In the genomic region with DNA sequence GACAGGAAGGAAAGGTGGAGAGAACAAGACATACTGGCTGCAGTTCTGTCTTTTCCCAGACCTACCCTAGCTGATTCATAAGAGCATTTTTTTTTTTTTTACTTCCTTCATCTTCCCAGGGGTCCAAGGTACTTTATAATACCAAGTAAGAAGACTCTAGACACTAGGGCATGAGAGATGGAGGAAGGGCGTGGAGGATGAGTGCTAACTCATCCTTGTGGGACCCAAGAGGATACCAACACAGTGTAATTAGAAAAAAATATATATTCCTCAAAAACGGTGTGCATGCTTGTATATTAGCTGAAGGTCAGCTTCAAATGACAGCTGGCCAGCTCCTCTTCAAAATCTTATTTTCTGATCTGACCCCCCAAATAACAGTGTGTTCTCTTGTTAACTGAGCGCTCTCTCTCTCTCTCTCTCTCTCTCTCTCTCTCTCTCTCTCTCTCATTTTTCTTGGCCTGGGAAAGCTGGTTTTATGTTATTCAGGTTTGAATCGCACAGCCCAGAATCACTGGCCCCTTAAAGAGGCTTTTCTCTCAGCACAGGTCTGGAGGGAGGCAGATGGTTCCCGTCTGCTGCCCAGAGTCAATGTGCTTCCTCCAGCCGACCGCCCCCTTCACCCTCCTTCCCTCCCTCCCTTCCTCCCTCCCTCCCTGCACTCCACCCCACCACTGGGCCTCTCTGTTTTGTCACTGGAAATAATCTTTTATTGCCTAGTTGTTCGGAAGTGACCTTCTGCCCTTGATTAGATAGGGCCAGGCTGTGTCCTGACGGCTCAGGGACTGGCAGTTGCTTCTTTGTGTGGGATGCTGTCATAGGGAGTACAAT, we compare ENCODE assay signal across 8 mouse cellular contexts. TPM values are rescaled to one million over a fixed set of nuclear protein-coding genes. Genes with fewer than 3 reads are reported as not detected.
DNase-seq lines count a peak whose midpoint lies in the region; ATAC-seq and TF ChIP-seq lines count a peak whose summit lies in the region.

No protein-coding gene starts in this region.

- ATAC-seq in lung, postnatal 0 days: peak; percentile 87
- no peak for ATAC-seq in CD4-positive, CD25-positive, alpha-beta regulatory T cell, adult 4 months

- no peak for TF ChIP-seq POLR2A in kidney, adult 2 months (IDR thresholded peaks at IDR 0.05; ENCODE audit: low read depth, low read length)

- no peaks in the 10 kb centered on the region for H3K27me3 ChIP-seq in lung, postnatal 0 days (replicated peaks; ENCODE audit: insufficient read depth, low read length)
- H3K27me3 ChIP-seq in kidney, adult 2 months (replicated peaks; ENCODE audit: control insufficient read depth, insufficient read depth, low read length): no peaks in the 10 kb centered on the region
- no peaks in the 10 kb centered on the region for H3K27me3 ChIP-seq in megakaryocyte, embryonic 14.5 days (replicated peaks)

- WGBS in lung, postnatal 0 days: 28% methylated on average over 8 of the region's 9 CpGs
- WGBS in kidney, adult 2 months: 34% methylated on average over 9 of the region's 9 CpGs

- DNase-seq in lung, postnatal 0 days (ENCODE audit: low spot score): peak; percentile 61
- DNase-seq in lung, postnatal 36 days: no peak
- peak; percentile 45 to 58 for DNase-seq in heart, adult 18-20 months
- DNase-seq in kidney, adult 2 months: peak; percentile 70
- no peak for DNase-seq in layer of hippocampus, adult 9-11 months
- DNase-seq in layer of hippocampus, postnatal 10 days (ENCODE audit: low spot score in 2 of 2): no peak

- H3K9me3 ChIP-seq in lung, postnatal 0 days (ENCODE audit: low read length): peaks cover 10% of the 10 kb centered on the region; the same call in 1 of the 2 replicates
- peaks cover 10% of the 10 kb centered on the region for H3K9me3 ChIP-seq in megakaryocyte, embryonic 14.5 days

- H3K36me3 ChIP-seq in lung, postnatal 0 days (ENCODE audit: insufficient read depth, low read length): no peaks in the 10 kb centered on the region
- no peaks in the 10 kb centered on the region for H3K36me3 ChIP-seq in kidney, adult 2 months (ENCODE audit: control insufficient read depth, insufficient read depth, low read length)
- peaks cover 13% of the 10 kb centered on the region for H3K36me3 ChIP-seq in megakaryocyte, embryonic 14.5 days (replicated peaks; ENCODE audit: low read length)

- no peaks in the 10 kb centered on the region for H3K4me1 ChIP-seq in lung, postnatal 0 days (ENCODE audit: insufficient read depth, low read depth, low read length)
- no peaks in the 10 kb centered on the region for H3K4me1 ChIP-seq in kidney, adult 2 months (ENCODE audit: control insufficient read depth, insufficient read depth, low read length)
- H3K4me1 ChIP-seq in megakaryocyte, embryonic 14.5 days: peaks cover 68% of the 10 kb centered on the region

- no peak overlapping the region for H3K27ac ChIP-seq in lung, postnatal 0 days (ENCODE audit: low read length)
- H3K27ac ChIP-seq in kidney, adult 2 months (ENCODE audit: insufficient read depth, low read depth, low read length): no peak overlapping the region

- H3K9ac ChIP-seq in lung, postnatal 0 days (replicated peaks; ENCODE audit: low read depth): no peak overlapping the region

- TF ChIP-seq CTCF in lung, postnatal 0 days (IDR thresholded peaks at IDR 0.05): no peak
- TF ChIP-seq CTCF in kidney, adult 2 months (conservative IDR thresholded peaks at IDR 0.05; ENCODE audit: insufficient read depth, insufficient read length, low read depth, low read length): no peak

- H3K4me3 ChIP-seq in lung, postnatal 0 days (ENCODE audit: low read depth, low read length): no peak overlapping the region
- H3K4me3 ChIP-seq in kidney, adult 2 months (ENCODE audit: insufficient read depth, low read depth, low read length): no peak overlapping the region
- peak overlapping the region; percentile 78 for H3K4me3 ChIP-seq in megakaryocyte, embryonic 14.5 days (replicated peaks)

- TF ChIP-seq EP300 in lung, postnatal 0 days (IDR thresholded peaks at IDR 0.05): 0 out of 2 replicates have a peak, but pooled peaks have one; percentile 6

- no peak overlapping the region for H3K4me2 ChIP-seq in lung, postnatal 0 days (replicated peaks; ENCODE audit: low read depth, low read length)

RNA-seq across cellular contexts. Expression of a gene that starts 26.8 kb away (rescaled TPM):
- 23.3 and 24.7 TPM in 2 replicates for polyA plus RNA-seq in lung, postnatal 0 days (2015; fragmentation: Nextera tagmentation; extraction: Ambion mirVana)
- total RNA-seq in heart, adult 18-20 months (2021): 10 to 100 TPM; 22.8 to 25.3 TPM
- 47.3 and 50.2 TPM in 2 replicates for polyA plus RNA-seq in kidney, adult 2 months (2012; rRNA removed)
- 7.7 and 11.5 TPM in 2 replicates for polyA plus RNA-seq in megakaryocyte, embryonic 14.5 days (2012; ENCODE audit: insufficient read depth, low replicate concordance)
- 10 to 100 TPM in 1 of 2 experiments, 1 to 10 TPM in 1; 9.2 to 11.5 TPM for polyA plus RNA-seq in CD4-positive, CD25-positive, alpha-beta regulatory T cell, adult 4 months (2017; shearing (Covaris generic))
- 10 to 100 TPM; 17.1 to 18.2 TPM for total RNA-seq in layer of hippocampus, postnatal 10 days (2021)

RNA-seq across cellular contexts. Expression of a gene that starts 57.8 kb away (rescaled TPM):
- 10.1 and 11.7 TPM in 2 replicates for polyA plus RNA-seq in lung, postnatal 0 days (2015; fragmentation: Nextera tagmentation; extraction: Ambion mirVana)
- total RNA-seq in heart, adult 18-20 months (2021): not detected
- 9.3 and 10.8 TPM in 2 replicates for polyA plus RNA-seq in kidney, adult 2 months (2012; rRNA removed)
- not detected in 2 replicates for polyA plus RNA-seq in megakaryocyte, embryonic 14.5 days (2012; ENCODE audit: insufficient read depth, low replicate concordance)
- polyA plus RNA-seq in CD4-positive, CD25-positive, alpha-beta regulatory T cell, adult 4 months (2017; shearing (Covaris generic)): 1 to 10 TPM; 1.9 to 3.1 TPM
- total RNA-seq in layer of hippocampus, postnatal 10 days (2021): 1 to 10 TPM; 2.1 to 2.5 TPM

Comparison
In these comparisons a context has a peak if more than half of its experiments do, and no peak if none do; other contexts are left out.
1. DNase-seq: peak in lung, postnatal 0 days (single experiment), heart, adult 18-20 months (2 of 2) and kidney, adult 2 months (single experiment); none in lung, postnatal 36 days (single experiment), layer of hippocampus, adult 9-11 months (single experiment) and layer of hippocampus, postnatal 10 days (0 of 2).